Mouse (Mus musculus): ENCODE results near the gene Syngap1. TPM values are rescaled to one million over a fixed set of nuclear protein-coding genes. Genes with fewer than 3 reads are reported as not detected.

Syngap1 gene
- polyA plus RNA-seq, 2 experiments: 2.0 to 82.4 TPM

DNA sequence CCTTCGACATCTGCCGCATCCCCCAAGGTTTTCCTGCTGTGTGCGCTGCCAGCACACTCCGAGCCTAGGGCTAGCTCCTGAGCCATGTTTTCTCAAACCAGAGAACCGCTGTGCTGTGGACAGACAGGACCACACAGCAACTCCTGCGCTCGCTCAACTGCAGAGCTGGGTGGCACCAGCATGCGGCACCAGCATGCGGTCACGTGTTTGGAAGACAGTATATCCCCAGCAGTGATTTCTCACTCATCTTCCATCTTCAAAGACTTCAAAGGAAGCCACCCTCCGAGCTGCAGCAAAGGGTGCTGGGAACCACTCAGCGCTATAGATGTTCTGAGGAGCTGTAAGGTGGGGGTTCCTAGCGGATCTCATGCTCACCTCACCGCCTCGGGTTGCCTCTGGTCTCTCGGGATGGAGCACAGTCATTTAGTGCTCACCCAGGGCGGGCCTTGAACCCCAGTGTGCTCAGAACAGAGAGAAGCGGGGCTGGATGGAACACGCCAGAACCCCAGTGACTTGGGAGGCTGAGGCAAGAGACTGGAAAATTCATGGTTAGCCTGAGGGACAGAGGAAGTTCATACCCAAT is 63.9 kb downstream of the Syngap1 start:
- no peak for TF ChIP-seq POLR2A (IDR thresholded peaks at IDR 0.05; ENCODE audit: borderline replicate concordance, extremely low read depth, insufficient read depth, insufficient read length)
- no peak for DNase-seq (ENCODE audit: low spot score)
- Histone ChIP-seq H3K4me1 (ENCODE audit: control insufficient read depth, insufficient read depth, low read length) (no peaks in the 10 kb centered on the region), H3K27ac (replicated peaks; ENCODE audit: low read depth, low read length) (no peak overlapping the region), H3K4me3 (replicated peaks; ENCODE audit: low read length) (no peak overlapping the region), H3K27me3 (ENCODE audit: control insufficient read depth, insufficient read depth, low read length) (no peaks in the 10 kb centered on the region; the same call in 1 of the 2 replicates), H3K9me3 (ENCODE audit: control insufficient read depth, low read length) (0 out of 2 replicates have a peak, but pooled peaks cover 4% of the 10 kb centered on the region), H3K9ac (ENCODE audit: low read depth, low read length, severe bottlenecking) (no peak overlapping the region), H3K4me2 (replicated peaks; ENCODE audit: low read depth, low read length, severe bottlenecking) (no peak overlapping the region), H3K36me3 (ENCODE audit: control insufficient read depth, insufficient read depth, low read length) (no peaks in the 10 kb centered on the region)
- no peak for ATAC-seq (ENCODE audit: low FRiP score, low read depth)
- WGBS: 29% methylated on average over 19 of the region's 19 CpGs

- no peak overlapping the region for H3K27ac ChIP-seq (replicated peaks; ENCODE audit: low read depth, low read length)
- no peak for DNase-seq (ENCODE audit: low spot score)
- no peaks in the 10 kb centered on the region for H3K4me1 ChIP-seq (ENCODE audit: control insufficient read depth, insufficient read depth, low read length)
- no peak overlapping the region for H3K4me2 ChIP-seq (replicated peaks; ENCODE audit: low read depth, low read length, severe bottlenecking)
- 58% methylated on average over 11 of the region's 11 CpGs for WGBS
- no peak overlapping the region for H3K9ac ChIP-seq (ENCODE audit: low read depth, low read length, severe bottlenecking)
- H3K4me3 ChIP-seq (replicated peaks; ENCODE audit: low read length): no peak overlapping the region
- TF ChIP-seq POLR2A (IDR thresholded peaks at IDR 0.05; ENCODE audit: borderline replicate concordance, extremely low read depth, insufficient read depth, insufficient read length): no peak
- ATAC-seq (ENCODE audit: low FRiP score, low read depth): no peak
- H3K9me3 ChIP-seq (ENCODE audit: control insufficient read depth, low read length): 0 out of 2 replicates have a peak, but pooled peaks cover 4% of the 10 kb centered on the region
- H3K27me3 ChIP-seq (ENCODE audit: control insufficient read depth, insufficient read depth, low read length): no peaks in the 10 kb centered on the region; the same call in 1 of the 2 replicates
- H3K36me3 ChIP-seq (ENCODE audit: control insufficient read depth, insufficient read depth, low read length): no peaks in the 10 kb centered on the region
These were observed 64.6 kb downstream of the Syngap1 start for GRCm38 (mm10) chr17:27005644-27006043.

DNA sequence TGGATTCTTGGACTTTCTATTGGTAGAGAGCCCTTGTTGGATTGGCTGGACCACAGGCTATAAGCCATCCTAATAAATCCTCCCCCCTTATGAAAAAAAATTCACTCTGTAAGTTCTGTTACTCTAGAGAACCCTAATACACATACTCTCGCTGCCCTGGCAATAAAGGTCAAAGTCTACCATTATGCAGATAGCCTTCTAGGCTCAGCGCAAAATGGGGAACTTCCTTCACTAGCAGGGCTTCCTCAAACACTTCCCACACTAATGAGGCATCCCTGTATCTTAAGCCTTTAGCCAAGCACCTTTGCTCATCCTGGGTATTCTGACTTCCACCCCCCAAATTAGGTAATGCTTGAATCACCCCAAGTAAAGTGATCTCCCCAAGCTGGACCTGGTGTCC is 67.2 kb downstream of the Syngap1 start:
- Histone ChIP-seq H3K36me3 (ENCODE audit: control insufficient read depth, insufficient read depth, low read length) (no peaks in the 10 kb centered on the region), H3K9ac (ENCODE audit: low read depth, low read length, severe bottlenecking) (no peak overlapping the region), H3K27me3 (ENCODE audit: control insufficient read depth, insufficient read depth, low read length) (no peaks in the 10 kb centered on the region; the same call in 1 of the 2 replicates), H3K9me3 (ENCODE audit: control insufficient read depth, low read length) (0 out of 2 replicates have a peak, but pooled peaks cover 4% of the 10 kb centered on the region), H3K4me3 (replicated peaks; ENCODE audit: low read length) (no peak overlapping the region), H3K27ac (replicated peaks; ENCODE audit: low read depth, low read length) (no peak overlapping the region), H3K4me2 (replicated peaks; ENCODE audit: low read depth, low read length, severe bottlenecking) (no peak overlapping the region), H3K4me1 (ENCODE audit: control insufficient read depth, insufficient read depth, low read length) (no peaks in the 10 kb centered on the region)
- WGBS: 75% methylated on average over 2 of the region's 2 CpGs
- no peak for TF ChIP-seq POLR2A (IDR thresholded peaks at IDR 0.05; ENCODE audit: borderline replicate concordance, extremely low read depth, insufficient read depth, insufficient read length)
- ATAC-seq (ENCODE audit: low FRiP score, low read depth) (no peak), DNase-seq (ENCODE audit: low spot score) (no peak)

DNA sequence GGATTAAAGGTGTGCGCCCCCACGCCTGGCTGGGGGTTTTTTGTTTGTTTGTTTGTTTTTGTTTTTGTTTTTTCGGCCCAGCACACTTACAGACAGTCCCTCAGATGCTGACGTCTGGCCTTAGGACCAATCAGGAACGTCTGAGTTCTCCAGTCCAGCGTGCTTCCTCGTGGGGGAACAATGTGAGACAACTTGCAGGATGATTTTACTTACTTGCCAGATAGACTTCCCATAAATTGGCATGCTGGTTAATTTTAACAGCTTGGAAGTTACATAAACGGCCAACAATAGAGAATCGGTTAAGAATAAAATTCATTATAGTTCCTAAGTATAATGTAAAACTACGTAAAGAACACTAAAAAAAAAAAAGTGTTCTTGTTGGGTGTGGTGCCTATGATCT is 70.1 kb downstream of the Syngap1 start:
- no peak overlapping the region for H3K4me3 ChIP-seq (replicated peaks; ENCODE audit: low read length)
- no peaks in the 10 kb centered on the region for H3K9me3 ChIP-seq (ENCODE audit: control insufficient read depth, low read length)
- no peak overlapping the region for H3K4me2 ChIP-seq (replicated peaks; ENCODE audit: low read depth, low read length, severe bottlenecking)
- H3K27me3 ChIP-seq (ENCODE audit: control insufficient read depth, insufficient read depth, low read length): no peaks in the 10 kb centered on the region
- WGBS: 86% methylated on average over 10 of the region's 10 CpGs
- H3K9ac ChIP-seq (ENCODE audit: low read depth, low read length, severe bottlenecking): no peak overlapping the region
- ATAC-seq (ENCODE audit: low FRiP score, low read depth) (no peak), DNase-seq (ENCODE audit: low spot score) (no peak)
- no peaks in the 10 kb centered on the region for H3K4me1 ChIP-seq (ENCODE audit: control insufficient read depth, insufficient read depth, low read length)
- H3K27ac ChIP-seq (replicated peaks; ENCODE audit: low read depth, low read length): no peak overlapping the region
- TF ChIP-seq POLR2A (IDR thresholded peaks at IDR 0.05; ENCODE audit: borderline replicate concordance, extremely low read depth, insufficient read depth, insufficient read length): no peak
- H3K36me3 ChIP-seq (ENCODE audit: control insufficient read depth, insufficient read depth, low read length): no peaks in the 10 kb centered on the region

DNA sequence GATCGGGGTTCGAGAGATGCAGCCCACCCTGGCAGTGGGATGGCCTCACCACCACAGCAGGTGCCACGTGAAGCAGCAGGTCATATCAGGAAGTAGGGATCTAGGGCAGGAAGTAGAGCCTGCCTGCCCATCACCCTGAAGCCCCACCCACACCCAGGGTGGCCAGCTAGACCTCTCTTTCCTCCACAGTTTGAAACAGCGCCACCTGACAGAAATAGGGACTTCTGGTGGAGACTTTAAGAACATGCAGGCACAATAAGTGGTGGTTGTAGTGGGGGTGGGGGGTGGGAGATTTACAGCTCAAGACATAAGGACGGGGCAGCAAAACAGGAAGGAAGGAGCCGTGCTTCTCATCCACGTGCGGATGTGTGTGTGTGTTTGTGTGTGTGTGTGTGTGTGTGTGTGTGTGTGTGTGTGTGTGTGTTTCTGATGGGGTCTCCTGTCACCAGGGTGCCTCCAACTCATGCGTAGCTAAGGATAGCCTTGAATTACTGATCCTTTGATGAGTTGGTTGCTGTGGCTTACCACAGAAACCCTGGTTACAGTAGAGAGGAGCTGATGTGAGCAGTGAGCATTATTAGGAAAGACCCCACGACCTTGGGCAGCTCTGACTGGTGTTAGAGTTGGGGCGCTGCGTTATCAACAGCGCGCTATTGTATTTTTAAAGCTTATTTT is 71.1 kb downstream of the Syngap1 start:
- ATAC-seq (ENCODE audit: low FRiP score, low read depth) (no peak), DNase-seq (ENCODE audit: low spot score) (no peak)
- H3K9me3 ChIP-seq (ENCODE audit: control insufficient read depth, low read length): no peaks in the 10 kb centered on the region
- WGBS: 55% methylated on average over 11 of the region's 14 CpGs
- no peaks in the 10 kb centered on the region for H3K4me1 ChIP-seq (ENCODE audit: control insufficient read depth, insufficient read depth, low read length)
- no peak overlapping the region for H3K4me3 ChIP-seq (replicated peaks; ENCODE audit: low read length)
- no peak overlapping the region for H3K27ac ChIP-seq (replicated peaks; ENCODE audit: low read depth, low read length)
- H3K4me2 ChIP-seq (replicated peaks; ENCODE audit: low read depth, low read length, severe bottlenecking): no peak overlapping the region
- H3K36me3 ChIP-seq (ENCODE audit: control insufficient read depth, insufficient read depth, low read length): no peaks in the 10 kb centered on the region
- no peaks in the 10 kb centered on the region for H3K27me3 ChIP-seq (ENCODE audit: control insufficient read depth, insufficient read depth, low read length)
- no peak for TF ChIP-seq POLR2A (IDR thresholded peaks at IDR 0.05; ENCODE audit: borderline replicate concordance, extremely low read depth, insufficient read depth, insufficient read length)
- H3K9ac ChIP-seq (ENCODE audit: low read depth, low read length, severe bottlenecking): no peak overlapping the region
